Mouse (Mus musculus): ENCODE measurements around the gene Fam120a. TPM values are rescaled to one million over a fixed set of nuclear protein-coding genes. Genes with fewer than 3 reads are reported as not detected.

The Fam120a gene
- total and polyA plus RNA-seq, 3 experiments = 66.2 to 119 (median 82.7) TPM

GRCm38 (mm10) chr13:48927609-48928008 is 40.2 kb downstream of the Fam120a start:
- Histone ChIP-seq H3K9me3 (replicated peaks; ENCODE audit: insufficient read depth, low read length) (no peaks in the 10 kb centered on the region), H3K79me2 (ENCODE audit: control insufficient read depth, insufficient read depth, low read length, poor library complexity) (peaks cover 11% of the 10 kb centered on the region; the same call in 1 of the 2 replicates), H3K4me3 (ENCODE audit: control insufficient read depth in 1 of 2, insufficient read depth in 1 of 2, low read depth in 2 of 2, low read length in 2 of 2) (no peak overlapping the region), H3K36me3 (ENCODE audit: control insufficient read depth in 1 of 2, insufficient read depth in 2 of 2, low read length in 2 of 2) (peaks cover 15 to 45% of the 10 kb centered on the region in 2 experiments), H3K4me1 (ENCODE audit: control insufficient read depth in 1 of 2, insufficient read depth in 2 of 2, low read length in 2 of 2) (peaks cover 10 to 15% of the 10 kb centered on the region in 2 experiments), H3K27ac (ENCODE audit: control insufficient read depth, low read depth, low read length) (no peak overlapping the region), H3K9ac (ENCODE audit: control insufficient read depth, low read depth, low read length, poor library complexity, severe bottlenecking) (no peak overlapping the region), H3K27me3 (ENCODE audit: control insufficient read depth in 1 of 2, insufficient read depth in 2 of 2, low read length in 2 of 2) (no peaks in the 10 kb centered on the region)
- no peak for DNase-seq (ENCODE audit: low read depth, low spot score)
- no peak for TF ChIP-seq RAD21 (IDR thresholded peaks at IDR 0.05; ENCODE audit: low read depth, low read length)
- TF ChIP-seq GATA1 (IDR thresholded peaks at IDR 0.05; ENCODE audit: low read depth, low read length) = no peak
- no peak for TF ChIP-seq TAL1 (IDR thresholded peaks at IDR 0.05; ENCODE audit: low read length)
- TF ChIP-seq KAT2A (conservative IDR thresholded peaks at IDR 0.05; ENCODE audit: low read depth, low read length) = no peak
- TF ChIP-seq USF1 (IDR thresholded peaks at IDR 0.05; ENCODE audit: low read depth, low read length) = no peak
- no peak for TF ChIP-seq CHD2 (IDR thresholded peaks at IDR 0.05; ENCODE audit: low read length)
- TF ChIP-seq E2F4 (IDR thresholded peaks at IDR 0.05; ENCODE audit: borderline replicate concordance, low read depth, low read length) = no peak
- TF ChIP-seq ZNF384 (IDR thresholded peaks at IDR 0.05; ENCODE audit: low read depth, low read length) = no peak
- TF ChIP-seq POLR2AphosphoS5 (IDR thresholded peaks at IDR 0.05; ENCODE audit: borderline replicate concordance, low read depth, low read length) = no peak
- no peak for TF ChIP-seq TCF12 (IDR thresholded peaks at IDR 0.05; ENCODE audit: low read depth, low read length)
- TF ChIP-seq MAZ (IDR thresholded peaks at IDR 0.05; ENCODE audit: low read depth, low read length) = no peak
- TF ChIP-seq MEF2A (IDR thresholded peaks at IDR 0.05; ENCODE audit: extremely low read depth, insufficient replicate concordance, low read depth, low read length, poor library complexity, severe bottlenecking) = no peak
- no peak for TF ChIP-seq ZKSCAN1 (IDR thresholded peaks at IDR 0.05; ENCODE audit: low read depth, low read length)

- Histone ChIP-seq H3K9me3 (replicated peaks; ENCODE audit: insufficient read depth, low read length) (no peaks in the 10 kb centered on the region), H3K4me1 (ENCODE audit: control insufficient read depth in 1 of 2, insufficient read depth in 2 of 2, low read length in 2 of 2) (peaks cover 6 to 10% of the 10 kb centered on the region in 2 experiments; a peak in 3 of 4 replicates), H3K27me3 (ENCODE audit: control insufficient read depth in 1 of 2, insufficient read depth in 2 of 2, low read length in 2 of 2) (no peaks in the 10 kb centered on the region), H3K79me2 (ENCODE audit: control insufficient read depth, insufficient read depth, low read length, poor library complexity) (peaks cover 3% of the 10 kb centered on the region; the same call in 1 of the 2 replicates), H3K36me3 (ENCODE audit: control insufficient read depth in 1 of 2, insufficient read depth in 2 of 2, low read length in 2 of 2) (peaks cover 11 to 42% of the 10 kb centered on the region in 2 experiments), H3K9ac (ENCODE audit: control insufficient read depth, low read depth, low read length, poor library complexity, severe bottlenecking) (no peak overlapping the region), H3K4me3 (ENCODE audit: control insufficient read depth in 1 of 2, insufficient read depth in 1 of 2, low read depth in 2 of 2, low read length in 2 of 2) (no peak overlapping the region), H3K27ac (ENCODE audit: control insufficient read depth, low read depth, low read length) (no peak overlapping the region)
- TF ChIP-seq GATA1 (IDR thresholded peaks at IDR 0.05; ENCODE audit: low read depth, low read length) (no peak), E2F4 (IDR thresholded peaks at IDR 0.05; ENCODE audit: borderline replicate concordance, low read depth, low read length) (no peak), KAT2A (conservative IDR thresholded peaks at IDR 0.05; ENCODE audit: low read depth, low read length) (no peak), TCF12 (IDR thresholded peaks at IDR 0.05; ENCODE audit: low read depth, low read length) (no peak), USF2 (IDR thresholded peaks at IDR 0.05; ENCODE audit: borderline replicate concordance in 1 of 2, insufficient read depth in 1 of 2, low read depth in 1 of 2, low read length in 2 of 2) (no peak), MAFK (IDR thresholded peaks at IDR 0.05; ENCODE audit: borderline replicate concordance, low read depth, low read length) (no peak), RAD21 (IDR thresholded peaks at IDR 0.05; ENCODE audit: low read depth, low read length) (no peak), POLR2AphosphoS2 (IDR thresholded peaks at IDR 0.05; ENCODE audit: low read length) (no peak), JUND (IDR thresholded peaks at IDR 0.05; ENCODE audit: low read depth, low read length) (no peak), RCOR1 (IDR thresholded peaks at IDR 0.05; ENCODE audit: low read depth, low read length) (no peak), CTCF (IDR thresholded peaks at IDR 0.05 in 2 of 3, conservative IDR thresholded peaks at IDR 0.05 in 1 of 3; ENCODE audit: control insufficient read depth in 1 of 3, insufficient read depth in 1 of 3, low read depth in 2 of 3, low read length in 3 of 3, poor library complexity in 1 of 3, severe bottlenecking in 1 of 3) (no peak), MXI1 (IDR thresholded peaks at IDR 0.05; ENCODE audit: low read depth, low read length) (no peak), MAX (IDR thresholded peaks at IDR 0.05; ENCODE audit: low read length) (no peak)
- no peak for DNase-seq (ENCODE audit: low read depth, low spot score)
Measured at GRCm38 (mm10) chr13:48922712-48923111, 45.1 kb downstream of the Fam120a start.

All from MEL (cell line).